Mouse (Mus musculus) CH12.LX (cell line): ENCODE results near the gene Bach2.

ENCODE experiments used
- CHD2 ChIP-seq: IDR thresholded peaks from 2 replicates; pipeline ENCODE4 v1.6.1; 2011; ENCODE audit warnings: low read length, improper control_type of control experiment
- CTCF ChIP-seq, 2 experiments: IDR thresholded peaks in 1 of 2; conservative IDR thresholded peaks in 1 of 2; 2 replicates each; pipeline ENCODE4 v1.5.1; 2011 to 2012; ENCODE audit warnings: low read depth in 2 of 2, low read length in 2 of 2, improper control_type of control experiment in 1 of 2, inconsistent platforms in 1 of 2, mild to moderate bottlenecking in 1 of 2, moderate library complexity in 1 of 2
- POLR2A ChIP-seq: IDR thresholded peaks from 2 replicates; pipeline ENCODE4 v1.6.1; 2011; ENCODE audit warnings: low read depth, mild to moderate bottlenecking, improper control_type of control experiment, low read length
- POLR2AphosphoS2 ChIP-seq: IDR thresholded peaks from 2 replicates; pipeline ENCODE4 v1.6.1; 2011; ENCODE audit warnings: low read depth, low read length, improper control_type of control experiment
- USF2 ChIP-seq: conservative IDR thresholded peaks from 2 replicates; pipeline ENCODE4 v1.6.1; 2011; ENCODE audit warnings: low read depth, low read length, improper control_type of control experiment

GRCm38 (mm10) chr4:32235920-32236705, 2.5 kb upstream of the Bach2 start:
- TF ChIP-seq CTCF (conservative IDR thresholded peaks at IDR 0.05 in 1 of 2, IDR thresholded peaks at IDR 0.05 in 1 of 2; ENCODE audit: low read depth in 2 of 2, low read length in 2 of 2), result no peak
- no peak for TF ChIP-seq POLR2A
- no peak for TF ChIP-seq USF2
- TF ChIP-seq POLR2AphosphoS2, result no peak
- TF ChIP-seq CHD2, result no peak
